Mouse (Mus musculus): Measurements from ENCODE around the gene Sdk1. TPM values are rescaled to one million over a fixed set of nuclear protein-coding genes. Genes with fewer than 3 reads are reported as not detected.

The Sdk1 gene
- total RNA-seq, 2 experiments from 2014 or later, result 2.7 to 3.8 TPM

DNA sequence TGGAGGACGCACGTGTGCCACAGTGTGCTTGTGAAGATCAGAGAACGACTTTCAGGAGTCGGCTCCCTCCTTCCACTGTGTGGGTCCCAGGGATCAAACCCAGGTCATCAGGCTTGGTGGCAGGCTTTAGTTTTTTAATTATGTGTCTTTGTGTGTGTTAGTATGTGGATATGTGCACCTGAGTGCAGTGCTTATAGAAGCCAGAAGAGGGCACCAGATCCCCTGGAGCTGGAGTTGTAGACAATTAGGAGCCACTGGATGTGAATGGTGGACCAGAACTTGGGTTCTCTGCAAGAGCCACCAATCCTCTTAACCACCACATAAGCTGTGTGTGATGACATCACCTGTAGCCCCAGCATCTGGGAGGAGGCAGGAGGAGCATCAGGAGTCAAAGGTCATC lies 909.5 kb downstream of the Sdk1 start:
- intact Hi-C loops (cut with DNase I; ENCODE audit: low total_unique reads), result no loop called here
- no peak for DNase-seq

DNA sequence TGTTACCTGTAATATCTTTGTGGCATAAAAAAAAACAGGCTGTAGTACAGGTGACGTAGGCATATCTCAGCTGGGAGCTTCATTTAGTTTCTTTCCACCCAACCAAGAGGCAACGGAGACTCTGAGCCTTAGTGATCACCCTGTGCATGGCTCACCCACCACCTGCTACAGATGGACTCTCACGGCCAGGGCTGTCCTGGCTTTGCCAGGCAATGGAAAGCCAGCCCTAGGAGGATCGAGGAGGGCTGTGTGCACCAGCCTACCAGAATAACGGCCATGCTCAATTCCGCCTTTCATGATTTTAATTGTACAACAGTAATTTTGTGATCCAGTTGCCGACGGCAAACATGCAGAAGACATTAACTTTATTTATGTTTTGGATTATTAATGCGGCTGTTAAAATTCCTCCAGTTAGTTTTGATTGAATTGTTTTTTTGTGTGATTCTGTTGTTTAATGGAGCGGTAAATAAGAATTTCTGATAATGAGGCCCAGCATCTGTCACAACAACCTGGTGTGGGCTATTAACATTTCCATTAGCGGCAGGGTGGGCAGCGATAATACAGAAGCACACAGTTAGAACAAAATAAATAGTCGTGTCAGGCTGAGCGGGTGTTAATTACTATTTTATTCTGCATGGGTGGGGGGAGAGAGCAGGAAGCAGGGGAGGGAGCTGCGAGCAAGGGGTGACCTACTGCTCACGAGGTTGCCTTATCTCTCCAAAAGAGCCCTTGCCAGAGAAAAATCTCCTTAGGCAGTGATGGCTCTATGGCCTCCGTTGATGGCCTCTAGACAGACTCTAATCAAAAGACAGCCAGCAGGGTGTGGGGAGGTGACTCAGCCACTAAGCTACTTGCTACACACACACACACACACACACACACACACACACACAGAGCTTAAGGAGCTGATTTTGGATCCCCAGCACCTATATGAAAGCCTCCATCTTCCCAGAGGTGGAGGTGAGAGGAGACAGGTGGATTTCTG lies 915.9 kb downstream of the Sdk1 start:
- intact Hi-C loops (cut with DNase I; ENCODE audit: low total_unique reads), result no loop called here
- DNase-seq, result no peak

DNA sequence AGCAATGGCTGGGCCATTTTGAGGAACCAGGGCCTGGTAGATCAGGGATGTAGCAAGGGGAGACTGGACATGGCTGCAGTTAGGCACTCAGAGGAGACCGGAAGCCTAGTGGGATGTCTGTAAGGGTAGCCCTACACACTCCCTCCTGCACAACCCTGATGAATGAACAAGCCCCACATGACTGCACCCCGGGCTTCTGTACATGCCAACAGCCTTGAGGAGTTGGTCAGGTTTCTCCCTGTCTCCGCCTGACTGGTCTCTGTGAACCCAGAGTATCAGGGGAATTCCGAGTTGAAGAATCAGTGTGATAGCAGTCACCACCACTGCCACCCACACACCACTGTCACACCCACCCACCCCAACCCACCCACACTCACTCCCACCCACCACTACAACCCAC lies 922.2 kb downstream of the Sdk1 start:
- no peak for DNase-seq
- intact Hi-C loops (cut with DNase I; ENCODE audit: low total_unique reads), result no loop called here

DNA sequence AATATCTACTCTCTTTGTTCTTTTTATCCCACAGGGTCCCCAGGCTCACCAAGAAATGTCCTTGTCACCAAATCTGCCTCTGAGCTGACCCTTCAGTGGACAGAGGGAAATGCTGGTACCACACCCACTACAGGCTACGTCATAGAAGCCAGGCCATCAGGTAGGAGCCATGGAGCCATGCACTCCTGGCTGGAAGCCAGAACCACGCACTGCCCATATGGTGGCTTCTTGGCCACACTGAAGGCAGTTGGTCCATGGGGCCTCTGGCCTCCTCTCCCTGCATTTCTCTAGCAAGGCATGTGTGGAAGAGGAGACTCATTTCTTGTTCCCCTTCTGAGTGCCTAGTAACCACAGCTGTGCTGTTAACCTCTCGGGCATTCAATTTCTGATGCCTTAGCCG lies 932.3 kb downstream of the Sdk1 start:
- intact Hi-C loops (cut with DNase I; ENCODE audit: low total_unique reads), result no loop called here
- no peak for DNase-seq

DNA sequence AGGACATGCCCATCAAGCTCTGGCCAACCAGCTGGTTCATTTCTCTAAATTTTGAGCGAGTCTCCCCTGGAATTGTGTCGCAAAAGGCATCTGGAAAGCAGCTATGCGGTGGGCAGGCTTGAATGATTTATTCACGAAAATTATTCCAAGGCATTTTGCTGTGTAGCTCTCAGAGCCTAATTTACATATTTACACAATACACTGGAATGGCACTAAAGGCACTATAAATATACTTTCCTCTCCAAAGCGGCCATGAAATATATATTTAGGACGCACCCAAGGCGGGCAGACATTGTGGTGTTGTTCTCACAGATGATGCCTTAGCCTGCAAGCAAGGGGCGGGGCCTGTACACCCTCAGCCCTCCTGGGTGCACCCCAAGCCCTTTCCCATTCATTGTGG lies 936.9 kb downstream of the Sdk1 start:
- intact Hi-C loops (cut with DNase I; ENCODE audit: low total_unique reads), result no loop called here
- no peak for DNase-seq

DNA sequence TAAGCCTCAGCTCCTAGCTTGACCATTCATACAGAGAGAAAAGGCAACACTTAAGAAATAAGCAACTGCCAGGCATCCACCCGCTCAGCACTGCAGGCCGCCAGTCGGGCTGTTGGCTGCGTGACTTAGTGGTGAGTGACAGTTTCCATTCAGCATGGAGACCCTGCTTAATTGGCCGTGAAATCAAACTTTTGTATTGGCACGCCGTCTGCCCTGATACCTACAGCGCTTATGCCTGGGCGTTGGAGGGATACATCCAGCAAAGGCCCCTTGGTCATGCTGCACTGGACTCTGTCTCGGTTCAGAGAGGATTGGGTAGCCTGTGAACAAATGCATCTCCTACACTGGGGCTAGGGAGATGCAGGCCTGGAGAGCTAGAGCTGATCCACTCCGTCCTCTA lies 938.0 kb downstream of the Sdk1 start:
- intact Hi-C loops (cut with DNase I; ENCODE audit: low total_unique reads), result no loop called here
- DNase-seq, result no peak

DNA sequence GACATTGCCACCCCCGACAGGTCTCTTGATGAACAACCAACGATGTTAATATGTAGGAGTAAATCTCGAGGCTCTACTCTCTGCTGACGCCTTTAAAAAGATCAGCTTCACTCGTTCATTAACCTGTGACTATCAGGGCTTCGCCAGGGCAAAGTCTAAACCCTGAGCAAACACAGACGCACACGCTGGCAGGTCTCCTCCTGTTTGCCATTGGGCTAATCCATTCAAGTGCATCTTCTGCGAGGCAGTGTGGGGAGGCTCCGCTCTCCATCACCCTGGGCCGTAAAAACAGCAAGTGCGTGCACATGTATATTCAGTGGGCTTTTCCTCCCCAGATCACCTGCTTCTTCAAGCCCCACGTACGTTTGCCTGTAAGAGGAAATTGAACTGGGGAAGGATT lies 940.6 kb downstream of the Sdk1 start:
- intact Hi-C loops (cut with DNase I; ENCODE audit: low total_unique reads), result no loop called here

DNA sequence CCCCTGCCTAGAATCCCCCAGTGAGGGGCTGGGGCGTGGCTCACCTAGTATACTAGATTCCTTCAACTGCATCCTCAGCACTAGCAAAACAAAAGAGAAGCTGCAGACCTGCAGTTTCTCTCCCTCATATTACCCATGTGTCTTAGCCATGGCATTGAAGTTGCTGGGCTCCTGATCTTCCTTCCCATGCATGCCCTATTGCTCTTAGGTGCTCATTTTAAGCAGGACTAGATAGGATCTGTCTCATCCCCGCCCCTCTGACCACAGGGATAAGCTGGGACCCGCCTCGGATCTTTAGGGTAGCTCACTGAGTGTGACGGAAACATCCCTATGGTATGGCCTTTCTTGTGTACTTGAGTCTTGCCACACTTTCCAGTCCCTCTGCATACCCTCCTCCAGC lies 947.5 kb downstream of the Sdk1 start:
- intact Hi-C loops (cut with DNase I; ENCODE audit: low total_unique reads), result no loop called here
- DNase-seq, result no peak

More for the DNA sequence above, 940.6 kb downstream of the Sdk1 start:
- no peak for DNase-seq

DNA sequence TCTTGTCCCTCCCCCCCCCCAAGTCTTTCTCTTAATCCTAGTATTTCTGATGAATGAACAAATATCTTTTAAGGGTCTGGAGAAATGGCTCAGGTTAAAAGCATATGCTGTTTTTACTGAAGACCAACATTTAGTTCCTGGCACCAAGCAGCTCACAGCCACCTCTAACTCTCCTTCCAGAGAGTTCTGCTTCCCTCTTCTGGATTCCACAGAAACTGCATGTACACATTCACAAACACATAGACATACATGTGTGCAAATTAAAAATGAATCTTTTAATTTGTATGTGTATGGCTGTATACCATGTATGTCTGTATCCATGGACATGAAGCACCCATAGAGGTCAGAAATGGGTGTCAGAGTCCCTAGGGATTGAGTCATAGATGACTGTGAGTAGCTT lies 968.6 kb downstream of the Sdk1 start:
- intact Hi-C loops (cut with DNase I; ENCODE audit: low total_unique reads), result no loop called here
- DNase-seq, result no peak

DNA sequence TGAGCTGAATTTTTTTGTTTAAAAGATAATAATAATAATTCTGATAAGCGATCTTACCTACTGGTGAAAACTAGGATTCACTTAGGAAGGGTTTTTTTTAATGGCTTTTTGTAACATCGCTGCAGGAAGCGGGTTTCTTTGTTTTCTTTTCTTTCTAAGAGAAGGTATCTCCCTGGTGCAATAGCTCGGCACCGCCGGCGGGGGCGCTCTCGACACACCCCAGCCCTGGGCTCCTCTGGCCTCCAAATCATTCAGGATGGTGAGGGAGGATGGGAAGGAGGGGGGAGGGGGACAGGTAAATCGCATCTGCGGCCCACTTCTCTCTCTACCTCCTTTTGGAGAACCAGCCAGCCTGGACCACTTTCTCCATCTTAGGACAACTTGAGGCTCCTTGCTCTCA lies 971.0 kb downstream of the Sdk1 start:
- DNase-seq, result no peak
- intact Hi-C loops (cut with DNase I; ENCODE audit: low total_unique reads), result no loop called here

DNA sequence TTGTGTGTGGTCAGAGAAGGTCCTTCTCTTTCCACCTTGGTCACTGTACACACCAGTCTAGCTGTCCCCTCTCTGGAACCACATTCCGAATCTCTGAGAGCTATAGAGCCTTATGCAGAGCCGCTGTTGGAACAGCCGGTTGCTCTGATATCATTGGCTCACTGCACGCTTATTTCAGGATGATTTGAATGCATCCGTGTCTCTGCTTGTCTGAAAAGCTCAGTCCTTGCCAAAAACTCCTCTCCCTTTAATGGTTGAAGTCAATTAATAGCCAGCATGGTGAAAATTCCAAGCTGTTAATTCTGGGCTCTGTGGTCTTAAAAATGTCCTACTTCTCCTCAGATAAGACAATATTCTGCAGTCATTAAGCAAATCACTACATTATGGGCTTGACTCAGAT lies 974.7 kb downstream of the Sdk1 start:
- intact Hi-C loops (cut with DNase I; ENCODE audit: low total_unique reads), result no loop called here

DNA sequence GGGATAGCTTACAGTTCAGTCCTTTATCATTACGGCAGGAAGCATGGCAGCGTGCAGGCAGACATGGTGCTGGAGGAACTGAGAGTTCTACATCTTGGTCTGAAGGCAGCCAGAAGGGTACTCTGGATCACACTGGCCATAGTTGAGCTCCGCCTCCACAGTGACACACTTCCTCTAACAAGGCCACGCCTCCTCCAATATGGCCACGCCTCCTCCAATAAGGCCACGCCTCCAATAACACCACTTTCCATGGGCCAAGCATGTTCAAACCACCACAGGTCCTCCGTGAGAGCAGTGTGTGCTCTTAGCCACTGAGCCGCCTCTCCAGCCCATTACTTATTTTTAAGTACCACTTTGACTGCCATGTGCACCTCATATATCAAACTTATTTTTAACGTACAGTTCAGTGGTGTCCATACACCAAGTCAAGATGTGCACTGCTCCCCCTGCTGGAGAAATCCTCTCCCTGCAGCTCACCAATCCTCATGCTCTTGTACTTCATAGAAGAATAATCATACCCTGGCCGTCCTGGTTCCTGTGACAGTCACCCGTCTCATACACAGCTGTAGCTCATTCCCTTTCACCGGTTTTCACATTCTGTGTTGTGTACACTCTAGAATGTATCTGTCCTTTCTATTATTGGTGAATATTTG lies 979.7 kb downstream of the Sdk1 start:
- intact Hi-C loops (cut with DNase I; ENCODE audit: low total_unique reads), result no loop called here
- DNase-seq, result no peak

More for the DNA sequence above, 974.7 kb downstream of the Sdk1 start:
- no peak for DNase-seq

DNA sequence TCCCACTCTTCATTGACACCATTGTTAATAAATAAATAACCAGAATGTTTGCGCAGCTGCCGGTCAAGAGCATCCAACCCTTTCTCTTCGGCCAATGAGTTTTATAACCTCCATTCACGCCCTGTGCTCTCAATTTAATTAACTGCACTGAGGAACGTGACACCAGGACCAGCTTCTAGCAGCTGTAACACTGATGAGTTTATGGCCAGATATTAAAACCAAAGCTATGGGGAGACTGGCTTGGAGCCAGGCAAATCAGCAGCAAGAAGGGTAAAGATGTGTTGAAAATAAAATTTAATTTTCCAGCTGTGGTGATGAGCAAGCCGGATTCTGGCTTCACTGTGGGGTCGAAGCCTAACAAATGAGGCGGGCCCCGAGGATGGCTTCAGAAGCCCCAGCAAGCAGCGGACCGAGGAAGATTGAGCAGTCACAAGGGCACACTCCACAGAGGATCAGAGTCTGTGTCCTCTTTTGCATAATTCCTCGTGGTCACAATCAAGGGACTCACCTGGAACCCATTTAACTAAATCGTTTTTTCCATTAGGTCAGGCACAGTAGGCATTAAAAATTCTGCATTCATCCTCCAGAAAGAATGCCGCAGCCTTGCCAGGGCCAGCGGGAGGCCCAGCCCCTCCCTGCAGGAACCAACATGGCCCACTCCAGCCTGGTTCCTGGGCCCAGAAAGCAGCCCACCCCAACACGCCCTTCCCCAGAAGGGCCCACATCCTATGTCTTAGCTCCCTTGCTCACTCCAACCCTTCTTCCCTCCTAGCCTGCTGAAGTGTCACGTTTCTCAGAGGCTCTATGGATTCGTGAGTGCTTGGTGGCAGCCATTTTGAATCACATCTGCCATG lies 987.9 kb downstream of the Sdk1 start:
- no peak for DNase-seq
- intact Hi-C loops (cut with DNase I; ENCODE audit: low total_unique reads), result no loop called here

DNA sequence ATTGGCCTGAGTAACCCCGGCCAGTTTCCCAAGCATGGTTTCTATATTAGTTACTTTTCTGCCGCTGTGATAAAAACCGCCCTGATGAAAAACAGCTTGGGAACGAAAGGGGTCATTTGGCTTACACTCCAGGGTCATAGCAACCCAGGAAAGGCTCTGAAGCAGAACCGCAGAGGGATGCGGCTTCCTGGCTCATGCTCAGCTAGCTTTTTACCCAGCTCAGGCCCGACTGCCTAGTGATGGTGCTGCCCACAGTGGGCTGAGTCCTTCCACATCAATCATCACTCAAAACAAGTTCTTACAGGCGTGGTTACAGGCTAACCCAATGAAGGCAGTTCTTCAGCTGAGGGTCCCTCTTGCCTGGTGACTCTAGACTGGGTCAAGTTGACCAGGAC lies 988.5 kb downstream of the Sdk1 start:
- DNase-seq, result no peak

DNA sequence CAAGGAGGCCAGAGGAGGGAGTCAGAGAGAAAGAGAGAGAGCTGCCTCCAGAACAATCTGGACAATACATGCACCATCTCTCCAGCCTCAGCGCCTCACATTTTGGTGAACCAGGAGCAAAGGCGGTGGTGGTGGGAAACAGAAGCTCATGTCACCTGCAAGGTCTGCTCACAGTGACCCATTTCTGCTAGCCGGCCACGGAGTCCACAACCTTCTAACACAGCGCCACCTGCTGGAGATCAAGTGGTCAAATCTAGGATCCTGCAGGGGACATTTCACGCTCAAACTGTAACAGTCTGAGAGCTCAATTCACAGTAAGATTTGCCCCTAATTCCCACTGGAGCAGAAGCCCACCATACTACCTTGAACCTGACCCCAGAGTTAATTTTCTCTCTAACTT lies 999.0 kb downstream of the Sdk1 start:
- intact Hi-C loops (cut with DNase I; ENCODE audit: low total_unique reads), result no loop called here
- no peak for DNase-seq

More for the DNA sequence above, 988.5 kb downstream of the Sdk1 start:
- intact Hi-C loops (cut with DNase I; ENCODE audit: low total_unique reads), result no loop called here

DNA sequence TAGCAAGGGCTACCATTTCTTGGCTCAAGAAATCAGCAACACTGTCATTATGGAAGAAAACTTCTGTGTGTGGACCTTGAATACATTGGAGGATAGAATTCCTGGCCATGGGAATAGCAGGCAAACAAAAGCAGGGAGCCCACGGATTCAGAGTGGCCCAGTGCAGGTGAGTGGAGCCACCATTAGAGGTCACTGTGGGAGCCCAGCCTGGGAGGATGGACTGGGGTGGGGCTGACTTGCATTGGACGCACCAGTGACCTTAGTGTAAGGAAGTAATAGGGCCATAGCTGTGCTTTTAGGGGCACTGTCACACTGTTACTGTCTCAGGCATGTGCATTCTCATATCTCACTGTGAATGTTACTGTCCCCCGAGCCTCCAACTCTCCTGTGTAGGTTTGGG lies 1001.3 kb downstream of the Sdk1 start:
- no peak for DNase-seq
- intact Hi-C loops (cut with DNase I; ENCODE audit: low total_unique reads), result no loop called here

DNA sequence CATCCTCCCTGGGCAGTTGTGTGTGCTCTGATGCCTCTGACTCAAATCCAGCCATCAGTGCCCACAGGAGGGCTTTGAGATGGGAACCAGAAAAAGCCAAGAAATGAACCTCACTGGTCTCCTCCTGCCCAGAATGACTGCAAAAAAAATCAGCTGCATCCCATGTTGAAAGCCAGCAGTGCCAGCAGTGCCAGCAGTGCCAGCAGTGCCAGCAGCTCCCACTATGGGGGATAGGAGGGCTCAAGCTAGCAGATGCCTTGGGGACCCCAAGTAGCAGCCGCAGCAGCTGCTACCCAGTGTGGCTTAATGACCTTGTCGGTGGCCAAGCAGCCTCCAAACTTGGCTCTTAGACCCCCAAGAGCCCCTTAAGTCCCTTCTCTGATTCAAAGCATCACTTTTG lies 1001.8 kb downstream of the Sdk1 start:
- intact Hi-C loops (cut with DNase I; ENCODE audit: low total_unique reads), result no loop called here
- DNase-seq, result no peak

DNA sequence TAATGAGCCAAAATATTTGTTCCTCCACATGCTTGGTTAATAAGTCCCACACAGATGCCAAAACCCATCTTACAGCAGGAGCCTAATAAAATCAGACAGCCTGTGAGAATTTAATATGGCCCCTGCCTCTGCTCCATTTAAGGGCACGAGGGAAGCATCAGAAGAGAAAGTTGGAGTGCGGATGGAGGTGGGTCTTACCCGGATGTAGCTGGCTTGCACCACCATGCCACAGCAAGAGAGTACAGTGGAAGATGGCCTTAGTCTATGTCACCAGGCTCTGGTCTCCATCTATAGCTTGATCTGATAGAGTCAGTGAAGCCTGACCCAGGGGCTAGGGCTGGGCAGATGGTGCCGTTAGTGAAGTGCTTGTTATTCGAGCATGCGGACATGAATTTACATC lies 1014.9 kb downstream of the Sdk1 start:
- no peak for DNase-seq
- intact Hi-C loops (cut with DNase I; ENCODE audit: low total_unique reads), result no loop called here

DNA sequence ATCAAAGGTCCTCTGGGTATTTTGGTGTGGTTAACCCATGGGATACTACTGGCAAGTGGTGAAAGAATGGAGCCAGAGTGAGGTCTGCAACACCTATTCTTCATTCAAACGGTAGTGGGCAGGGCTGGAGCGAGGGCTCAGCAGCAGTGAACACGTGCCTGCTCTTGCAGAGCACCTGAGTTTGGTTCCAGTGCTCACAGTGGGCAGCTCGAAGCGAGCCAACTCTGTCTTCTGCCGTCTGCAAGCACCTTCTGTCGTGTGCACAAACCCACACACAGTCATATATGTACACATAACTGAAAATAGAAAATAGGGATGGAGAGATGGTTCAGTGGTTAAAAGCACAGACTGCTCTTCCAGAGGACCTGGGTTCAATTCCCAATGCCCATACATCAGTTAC lies 1017.4 kb downstream of the Sdk1 start:
- DNase-seq, result no peak
- intact Hi-C loops (cut with DNase I; ENCODE audit: low total_unique reads), result no loop called here

DNA sequence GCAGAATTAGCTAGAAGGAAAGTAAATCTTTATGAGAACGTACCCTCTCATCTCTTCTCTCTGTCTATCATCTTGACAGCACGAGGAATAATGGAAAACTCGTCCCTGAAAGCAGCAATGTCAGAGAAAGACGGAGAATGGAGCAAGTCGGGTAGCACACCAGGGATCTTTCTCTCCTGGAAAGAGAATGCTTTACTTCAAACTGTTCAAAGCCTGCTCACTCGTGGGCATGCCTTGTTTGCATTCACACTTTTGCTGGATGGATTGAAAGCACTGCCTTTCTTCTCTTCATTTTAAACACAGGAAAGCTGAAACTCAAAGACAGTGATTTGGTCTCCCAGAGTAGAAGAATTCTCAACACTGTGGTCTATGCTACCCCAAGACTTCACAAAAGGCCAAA lies 1020.8 kb downstream of the Sdk1 start:
- no peak for DNase-seq
- intact Hi-C loops (cut with DNase I; ENCODE audit: low total_unique reads), result no loop called here
